Mouse (Mus musculus): ENCODE data around the gene Cphx3. TPM values are rescaled to one million over a fixed set of nuclear protein-coding genes. Genes with fewer than 3 reads are reported as not detected.
"Not testable (repeated sequence)": the region's sequence is repeated elsewhere in the genome, so short reads cannot be mapped to it uniquely, and the experiment has no call there.

Gene Cphx3
- polyA plus RNA-seq, 1 experiment from 2014 or later = not detected

GRCm38 (mm10) chr14:26258729-26259128, 176.6 kb downstream of the Cphx3 start:
- not testable (repeated sequence) for H3K4me2 ChIP-seq; H3K36me3 ChIP-seq; H3K27ac ChIP-seq (ENCODE audit: poor library complexity, severe bottlenecking); H3K4me1 ChIP-seq (replicated peaks); H3K4me3 ChIP-seq; H3K9ac ChIP-seq; ATAC-seq (ENCODE audit: insufficient number of reproducible peaks, low FRiP score); H3K27me3 ChIP-seq (replicated peaks); H3K9me3 ChIP-seq (replicated peaks)
- no CpG with 5 or more reads among the region's 6 CpGs for WGBS

Other genes starting within 250 kb of the Cphx3 start
- gene Anxa11, start 240.1 kb upstream of the Cphx3 start, polyA plus RNA-seq (2016; fragmentation: Nextera tagmentation; extraction: Ambion mirVana) = 23.5 and 24.1 TPM in 2 replicates
- gene Plac9a, start 179.2 kb upstream of the Cphx3 start, polyA plus RNA-seq (2016; fragmentation: Nextera tagmentation; extraction: Ambion mirVana) = not detected in 2 replicates
- gene Tmem254a, start 154.6 kb upstream of the Cphx3 start, polyA plus RNA-seq (2016; fragmentation: Nextera tagmentation; extraction: Ambion mirVana) = 0.81 and 2.2 TPM in 2 replicates
- gene Cphx1, start 144.0 kb upstream of the Cphx3 start, polyA plus RNA-seq (2016; fragmentation: Nextera tagmentation; extraction: Ambion mirVana) = not detected in 2 replicates
- gene Duxbl1, start 103.7 kb upstream of the Cphx3 start, polyA plus RNA-seq (2016; fragmentation: Nextera tagmentation; extraction: Ambion mirVana) = 0.54 and 1.2 TPM in 2 replicates
- 1.4 and 2.2 TPM in 2 replicates for gene Gm9780, start 39.6 kb upstream of the Cphx3 start, polyA plus RNA-seq (2016; fragmentation: Nextera tagmentation; extraction: Ambion mirVana)
- gene Tmem254c, start 14.9 kb upstream of the Cphx3 start, polyA plus RNA-seq (2016; fragmentation: Nextera tagmentation; extraction: Ambion mirVana) = 25.0 and 29.2 TPM in 2 replicates
- gene Cphx2, start 781 bp upstream of the Cphx3 start, polyA plus RNA-seq (2016; fragmentation: Nextera tagmentation; extraction: Ambion mirVana) = not detected in 2 replicates
- gene Duxbl2, start 36.1 kb downstream of the Cphx3 start, polyA plus RNA-seq (2016; fragmentation: Nextera tagmentation; extraction: Ambion mirVana) = 0.57 and 1.1 TPM in 2 replicates
- gene Plac9b, start 100.2 kb downstream of the Cphx3 start, polyA plus RNA-seq (2016; fragmentation: Nextera tagmentation; extraction: Ambion mirVana) = 3.7 and 4.6 TPM in 2 replicates
- gene Tmem254b, start 124.7 kb downstream of the Cphx3 start, polyA plus RNA-seq (2016; fragmentation: Nextera tagmentation; extraction: Ambion mirVana) = 20.5 and 23.7 TPM in 2 replicates
- gene Duxbl3, start 175.7 kb downstream of the Cphx3 start, polyA plus RNA-seq (2016; fragmentation: Nextera tagmentation; extraction: Ambion mirVana) = 0.46 and 1.6 TPM in 2 replicates

All from heart, embryonic 12.5 days (tissue).